Mouse (Mus musculus): Measurements from ENCODE around the gene Cbx4. TPM values are rescaled to one million over a fixed set of nuclear protein-coding genes. Genes with fewer than 3 reads are reported as not detected.

Cbx4 gene
- polyA plus RNA-seq, 1 experiment from 2014 or later = 6.5 TPM

DNA sequence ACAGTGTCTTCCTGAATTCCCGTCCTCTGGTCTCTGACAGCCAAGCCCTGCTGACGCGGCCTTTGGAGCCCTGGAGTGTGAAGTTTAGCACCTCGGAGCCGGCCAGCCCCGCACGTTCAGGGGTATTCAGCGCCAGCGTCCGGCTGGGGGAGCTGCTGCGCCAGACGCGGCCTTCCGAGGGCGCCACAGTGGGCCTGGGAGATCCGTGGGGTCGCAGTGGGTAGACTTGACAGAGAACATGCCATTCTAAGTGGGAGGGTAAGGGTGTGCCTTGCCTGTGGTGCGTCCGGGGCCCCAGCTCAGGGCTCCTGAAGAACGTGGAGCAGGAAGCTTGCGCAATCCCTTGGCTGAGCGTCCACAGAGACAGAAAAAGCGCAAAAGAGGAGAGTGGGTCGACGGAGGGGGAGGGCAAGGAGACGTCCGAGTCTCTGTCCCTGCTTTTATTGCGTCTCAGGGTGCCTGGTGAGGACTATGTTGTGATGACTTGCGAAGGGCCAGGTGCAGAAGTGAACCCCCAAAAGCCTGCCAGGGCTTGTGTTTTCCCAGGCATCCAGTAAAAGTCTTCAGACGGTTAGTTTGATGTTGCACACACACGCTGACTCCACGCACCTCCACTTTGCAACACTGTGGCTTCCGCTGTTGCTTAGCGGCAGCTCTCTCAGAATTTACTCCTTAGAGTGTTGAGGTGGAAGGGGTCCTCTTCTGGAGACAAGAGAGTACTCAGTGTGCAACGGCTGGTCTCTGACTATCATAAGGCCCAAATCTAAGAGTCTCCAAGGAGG, 1.5 kb upstream of the Cbx4 start:
- Histone ChIP-seq H3K4me3 (ENCODE audit: low read depth, low read length) (no peak overlapping the region), H3K4me2 (replicated peaks; ENCODE audit: low read depth) (peak overlapping the region; percentile 54), H3K9ac (ENCODE audit: low read depth, low read length) (no peak overlapping the region), H3K27ac (ENCODE audit: low read depth, low read length) (no peak overlapping the region), H3K27me3 (replicated peaks; ENCODE audit: control insufficient read depth, insufficient read depth, low read length) (peaks cover 20% of the 10 kb centered on the region), H3K4me1 (replicated peaks; ENCODE audit: control insufficient read depth, insufficient read depth, low read length) (peaks cover 36% of the 10 kb centered on the region), H3K36me3 (ENCODE audit: control insufficient read depth, insufficient read depth) (0 out of 2 replicates have a peak, but pooled peaks cover under 1% of the 10 kb centered on the region), H3K9me3 (ENCODE audit: control insufficient read depth) (no peaks in the 10 kb centered on the region)
- 8% methylated on average over 35 of the region's 35 CpGs for WGBS
- no peak for ATAC-seq
- peak; percentile 60 for TF ChIP-seq CTCF (IDR thresholded peaks at IDR 0.05; ENCODE audit: low read depth)

DNA sequence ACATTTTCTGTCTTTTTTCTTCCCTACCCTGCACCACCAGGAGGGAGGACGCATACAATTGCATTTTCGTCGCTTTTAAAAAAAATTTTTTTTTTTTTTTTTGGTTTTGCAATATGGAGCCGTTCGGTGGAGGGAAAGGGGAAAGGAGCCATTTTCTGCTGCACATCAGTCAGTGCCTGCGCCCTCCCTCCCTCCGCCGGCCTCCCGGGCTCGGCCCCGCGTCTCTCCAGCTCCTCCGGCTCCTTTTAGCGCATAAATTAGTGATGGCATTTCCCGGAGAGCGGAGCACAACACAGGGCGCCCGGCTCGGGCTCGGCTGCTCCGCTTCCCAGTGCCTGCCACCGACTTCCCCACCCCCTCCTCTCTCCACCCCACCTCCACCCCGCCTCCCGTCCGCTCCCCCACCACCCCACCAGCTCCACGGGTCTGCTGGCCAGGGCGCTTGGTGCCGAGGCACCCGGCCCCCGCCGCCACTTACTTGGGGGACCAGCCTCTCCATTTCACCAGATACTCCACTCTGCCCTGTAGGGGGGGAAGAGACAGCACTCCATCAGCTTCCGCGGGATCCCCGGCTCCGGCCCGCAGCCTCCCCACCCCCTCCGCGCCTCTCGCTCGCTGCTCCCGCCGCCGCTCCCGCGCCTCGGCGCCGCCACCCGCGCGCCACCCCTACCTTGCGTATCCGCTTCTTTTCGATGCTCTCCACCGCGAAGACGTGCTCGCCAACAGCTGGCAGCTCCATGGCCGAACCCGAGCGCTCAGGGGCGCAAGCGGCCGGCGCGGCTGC, 550 bp downstream of the Cbx4 start:
- H3K36me3 ChIP-seq (ENCODE audit: control insufficient read depth, insufficient read depth) = peaks cover 21% of the 10 kb centered on the region; the same call in 1 of the 2 replicates
- peak overlapping the region; percentile 94 for H3K27ac ChIP-seq (ENCODE audit: low read depth, low read length)
- peak overlapping the region; percentile 90 for H3K4me3 ChIP-seq (ENCODE audit: low read depth, low read length)
- H3K9me3 ChIP-seq (ENCODE audit: control insufficient read depth) = no peaks in the 10 kb centered on the region
- H3K4me2 ChIP-seq (replicated peaks; ENCODE audit: low read depth) = peak overlapping the region; percentile 85
- TF ChIP-seq CTCF (IDR thresholded peaks at IDR 0.05; ENCODE audit: low read depth) = 0 out of 2 replicates have a peak, but pooled peaks have one; percentile 21
- H3K27me3 ChIP-seq (replicated peaks; ENCODE audit: control insufficient read depth, insufficient read depth, low read length) = peaks cover 20% of the 10 kb centered on the region
- H3K9ac ChIP-seq (ENCODE audit: low read depth, low read length) = peak overlapping the region; percentile 83
- peaks cover 39% of the 10 kb centered on the region for H3K4me1 ChIP-seq (replicated peaks; ENCODE audit: control insufficient read depth, insufficient read depth, low read length)
- ATAC-seq = peak; percentile 19
- WGBS = under 1% methylated on average over 65 of the region's 66 CpGs

DNA sequence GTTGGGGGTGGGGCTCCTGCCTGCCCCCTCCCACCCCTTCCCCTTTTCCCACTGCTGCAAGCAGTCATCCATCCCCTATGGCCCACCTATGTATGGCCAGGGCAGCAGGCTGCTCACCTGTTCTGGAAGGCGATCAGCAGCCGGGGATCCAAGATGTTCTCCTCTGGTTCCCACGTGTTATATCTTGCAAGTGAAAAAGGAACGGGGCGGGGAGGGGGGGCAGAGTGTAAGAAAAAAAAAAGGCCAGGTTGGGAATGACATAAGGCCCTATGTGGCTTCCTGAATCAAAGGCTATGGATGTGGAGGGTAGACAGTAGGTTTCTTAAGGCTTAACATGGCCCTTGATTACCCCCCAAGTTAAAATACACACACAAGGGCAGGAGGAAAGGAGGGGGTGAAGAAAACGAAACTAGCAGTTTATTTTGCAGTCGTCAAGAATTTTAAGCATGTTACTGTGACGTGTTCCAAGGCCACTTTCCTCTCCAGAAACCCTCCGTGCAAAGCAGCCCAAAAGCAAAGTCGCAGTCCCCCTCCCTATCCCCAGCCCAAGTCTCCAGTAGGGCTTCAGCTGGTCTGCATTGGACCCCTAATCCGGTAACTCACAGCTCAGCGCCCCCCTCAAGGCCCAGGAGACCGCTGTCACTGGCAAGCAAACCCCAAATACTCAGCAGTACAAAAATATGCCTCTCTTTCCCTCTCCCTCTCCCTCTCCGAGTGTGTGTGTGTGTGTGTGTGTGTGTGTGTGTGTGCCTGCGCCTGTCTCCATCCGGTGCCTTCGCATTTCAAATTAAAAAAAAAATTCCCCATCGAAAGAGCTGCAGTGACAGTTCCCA, 1.4 kb downstream of the Cbx4 start:
- H3K9me3 ChIP-seq (ENCODE audit: control insufficient read depth) = no peaks in the 10 kb centered on the region
- TF ChIP-seq CTCF (IDR thresholded peaks at IDR 0.05; ENCODE audit: low read depth) = no peak
- H3K27ac ChIP-seq (ENCODE audit: low read depth, low read length) = peak overlapping the region; percentile 94
- H3K4me3 ChIP-seq (ENCODE audit: low read depth, low read length) = peak overlapping the region; percentile 90
- no peak for ATAC-seq
- H3K4me2 ChIP-seq (replicated peaks; ENCODE audit: low read depth) = peak overlapping the region; percentile 85
- H3K4me1 ChIP-seq (replicated peaks; ENCODE audit: control insufficient read depth, insufficient read depth, low read length) = peaks cover 36% of the 10 kb centered on the region
- H3K9ac ChIP-seq (ENCODE audit: low read depth, low read length) = peak overlapping the region; percentile 83; the same call in 1 of the 2 replicates
- H3K36me3 ChIP-seq (ENCODE audit: control insufficient read depth, insufficient read depth) = peaks cover 21% of the 10 kb centered on the region; the same call in 1 of the 2 replicates
- 4% methylated on average over 18 of the region's 18 CpGs for WGBS
- H3K27me3 ChIP-seq (replicated peaks; ENCODE audit: control insufficient read depth, insufficient read depth, low read length) = peaks cover 16% of the 10 kb centered on the region

DNA sequence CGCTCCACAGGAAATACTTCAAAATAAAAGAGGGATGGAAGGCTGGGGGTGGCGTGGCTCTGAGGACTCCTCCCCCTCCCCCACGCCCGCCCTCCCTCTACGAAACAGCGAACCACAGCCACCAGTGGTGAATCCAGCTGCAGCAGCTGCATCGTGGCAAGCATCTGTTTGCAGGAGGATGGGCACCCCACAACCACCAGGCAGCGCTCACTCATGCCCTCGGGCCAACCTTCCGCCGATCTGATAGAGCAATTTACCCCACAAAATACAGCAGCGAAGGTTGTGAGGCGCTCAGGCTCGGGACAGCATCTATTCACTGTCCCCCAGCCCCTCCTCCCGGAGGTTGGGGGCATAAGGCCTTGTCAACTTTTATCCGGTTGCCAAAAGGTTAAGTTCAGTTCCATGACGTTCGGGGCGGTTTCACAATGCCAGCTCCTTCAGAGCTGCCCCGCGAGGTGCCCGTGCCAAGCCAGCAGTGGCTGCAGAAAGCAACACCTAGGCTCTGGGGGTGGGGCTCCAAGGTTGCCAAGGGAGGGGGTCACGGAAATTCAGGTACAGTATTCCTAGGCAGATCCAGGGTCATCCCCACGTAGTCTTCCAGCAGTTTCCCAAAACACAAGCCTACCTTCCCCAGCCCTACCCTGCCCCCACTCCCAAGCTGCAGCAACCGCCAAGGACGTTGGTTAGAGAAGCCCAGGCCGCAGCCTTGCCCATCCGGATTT, 2.1 kb downstream of the Cbx4 start:
- TF ChIP-seq CTCF (IDR thresholded peaks at IDR 0.05; ENCODE audit: low read depth) = peak; percentile 35
- Histone ChIP-seq H3K4me3 (ENCODE audit: low read depth, low read length) (peak overlapping the region; percentile 90), H3K9me3 (ENCODE audit: control insufficient read depth) (no peaks in the 10 kb centered on the region), H3K4me2 (replicated peaks; ENCODE audit: low read depth) (peak overlapping the region; percentile 85), H3K36me3 (ENCODE audit: control insufficient read depth, insufficient read depth) (peaks cover 21% of the 10 kb centered on the region; the same call in 1 of the 2 replicates), H3K27me3 (replicated peaks; ENCODE audit: control insufficient read depth, insufficient read depth, low read length) (peaks cover 8% of the 10 kb centered on the region), H3K9ac (ENCODE audit: low read depth, low read length) (no peak overlapping the region), H3K27ac (ENCODE audit: low read depth, low read length) (no peak overlapping the region), H3K4me1 (replicated peaks; ENCODE audit: control insufficient read depth, insufficient read depth, low read length) (peaks cover 35% of the 10 kb centered on the region)
- 14% methylated on average over 28 of the region's 28 CpGs for WGBS
- ATAC-seq = no peak

Data from intestine, postnatal 0 days (tissue).